Mouse (Mus musculus): ENCODE results near the gene Insm1.

- TF ChIP-seq POLR2A (IDR thresholded peaks at IDR 0.05; ENCODE audit: insufficient read length, low read depth) (no peak), REST (IDR thresholded peaks at IDR 0.05; ENCODE audit: insufficient read depth, insufficient read length) (no peak), POLR2AphosphoS2 (IDR thresholded peaks at IDR 0.05; ENCODE audit: insufficient read length, low read depth) (no peak), TCF12 (IDR thresholded peaks at IDR 0.05; ENCODE audit: insufficient read depth, poor library complexity, severe bottlenecking) (no peak), SRF (IDR thresholded peaks at IDR 0.05; ENCODE audit: control insufficient read depth, insufficient read length, low read depth) (no peak), MYOG (IDR thresholded peaks at IDR 0.05; ENCODE audit: control insufficient read depth in 1 of 3, insufficient read depth in 1 of 3, insufficient read length in 2 of 3, low read depth in 2 of 3) (no peak), USF1 (IDR thresholded peaks at IDR 0.05; ENCODE audit: low read depth) (no peak), CEBPB (IDR thresholded peaks at IDR 0.05; ENCODE audit: insufficient read depth, poor library complexity, severe bottlenecking) (no peak), E2F4 (IDR thresholded peaks at IDR 0.05; ENCODE audit: insufficient read depth) (no peak)
These were observed 2.7 kb upstream of the Insm1 start for GRCm38 (mm10) chr2:146218881-146219535.

Measured in myocyte (in vitro differentiated cells).